Mouse (Mus musculus): ENCODE measurements around the gene Pde10a. TPM values are rescaled to one million over a fixed set of nuclear protein-coding genes. Genes with fewer than 3 reads are reported as not detected.
A peak's percentile ranks its signal among the peaks of the same experiment; 100 is the strongest.

Gene Pde10a
- total and polyA plus RNA-seq, 3 experiments = 1.4 to 2.2 (median 1.9) TPM

GRCm38 (mm10) chr17:9031241-9032141 lies 506.3 kb downstream of the Pde10a start:
- Histone ChIP-seq H3K4me3 (peak overlapping the region; percentile 37; the same call in 1 of the 2 replicates), H3K36me3 (ENCODE audit: control insufficient read depth, insufficient read depth, low read length) (no peaks in the 10 kb centered on the region), H3K27ac (peak overlapping the region; percentile 62), H3K27me3 (ENCODE audit: control insufficient read depth, insufficient read depth, low read length) (no peaks in the 10 kb centered on the region), H3K9ac (ENCODE audit: low read depth, low read length) (peak overlapping the region; percentile 14), H3K79me2 (replicated peaks; ENCODE audit: control insufficient read depth, insufficient read depth, low read length) (no peaks in the 10 kb centered on the region), H3K4me1 (ENCODE audit: control insufficient read depth, insufficient read depth, low read length) (no peaks in the 10 kb centered on the region; the same call in 1 of the 2 replicates)
- WGBS = 6% methylated on average over 24 of the region's 24 CpGs
- intact Hi-C loops (cut with DNase I) = loop anchor here (2.0 to 5.0 kb wide), 2 partner anchors 116 to 135 kb away; no protein-coding TSS in a partner anchor
- peak; percentile 71 to 77 for DNase-seq
- TF ChIP-seq POLR2A (IDR thresholded peaks at IDR 0.05; ENCODE audit: insufficient read depth, low read depth, low read length) = no peak
- TF ChIP-seq EP300 (IDR thresholded peaks at IDR 0.05; ENCODE audit: insufficient read depth, low read depth, low read length) = 0 out of 2 replicates have a peak, but pooled peaks have one; percentile 61
- TF ChIP-seq CTCF (IDR thresholded peaks at IDR 0.05) = peak; percentile 97

- TF ChIP-seq POLR2A (IDR thresholded peaks at IDR 0.05; ENCODE audit: insufficient read depth, low read depth, low read length) (0 out of 2 replicates have a peak, but pooled peaks have one; percentile 1), CTCF (IDR thresholded peaks at IDR 0.05) (no peak)
- intact Hi-C loops (cut with DNase I) = loop anchor here (5.0 kb wide), 1 partner anchor 115 kb away; no protein-coding TSS in a partner anchor
- Histone ChIP-seq H3K4me3 (0 out of 2 replicates have a peak overlapping the region, but pooled peaks have one; percentile 37), H3K9ac (ENCODE audit: low read depth, low read length) (no peak overlapping the region; the same call in 1 of the 2 replicates), H3K27ac (peak overlapping the region; percentile 62), H3K36me3 (ENCODE audit: control insufficient read depth, insufficient read depth, low read length) (no peaks in the 10 kb centered on the region), H3K27me3 (ENCODE audit: control insufficient read depth, insufficient read depth, low read length) (no peaks in the 10 kb centered on the region), H3K4me1 (ENCODE audit: control insufficient read depth, insufficient read depth, low read length) (no peaks in the 10 kb centered on the region; the same call in 1 of the 2 replicates), H3K79me2 (replicated peaks; ENCODE audit: control insufficient read depth, insufficient read depth, low read length) (no peaks in the 10 kb centered on the region)
- 42% methylated on average over 6 of the region's 6 CpGs for WGBS
- peak in 1 of 2 experiments; percentile 15 for DNase-seq
These were observed 507.3 kb downstream of the Pde10a start for GRCm38 (mm10) chr17:9032362-9033044.

GRCm38 (mm10) chr17:9033511-9033910 lies 508.3 kb downstream of the Pde10a start:
- no peak for DNase-seq
- H3K27ac ChIP-seq = no peak overlapping the region
- H3K36me3 ChIP-seq (ENCODE audit: control insufficient read depth, insufficient read depth, low read length) = no peaks in the 10 kb centered on the region
- no peaks in the 10 kb centered on the region; the same call in 1 of the 2 replicates for H3K4me1 ChIP-seq (ENCODE audit: control insufficient read depth, insufficient read depth, low read length)
- intact Hi-C loops (cut with DNase I) = loop anchor here (5.0 kb wide), 1 partner anchor 114 kb away; no protein-coding TSS in a partner anchor
- no peak overlapping the region for H3K4me3 ChIP-seq
- no peak for TF ChIP-seq EP300 (IDR thresholded peaks at IDR 0.05; ENCODE audit: insufficient read depth, low read depth, low read length)
- TF ChIP-seq CTCF (IDR thresholded peaks at IDR 0.05) = no peak
- TF ChIP-seq POLR2A (IDR thresholded peaks at IDR 0.05; ENCODE audit: insufficient read depth, low read depth, low read length) = no peak
- 72% methylated on average over 5 of the region's 5 CpGs for WGBS
- H3K9ac ChIP-seq (ENCODE audit: low read depth, low read length) = no peak overlapping the region
- no peaks in the 10 kb centered on the region for H3K79me2 ChIP-seq (replicated peaks; ENCODE audit: control insufficient read depth, insufficient read depth, low read length)
- H3K27me3 ChIP-seq (ENCODE audit: control insufficient read depth, insufficient read depth, low read length) = no peaks in the 10 kb centered on the region

DNA sequence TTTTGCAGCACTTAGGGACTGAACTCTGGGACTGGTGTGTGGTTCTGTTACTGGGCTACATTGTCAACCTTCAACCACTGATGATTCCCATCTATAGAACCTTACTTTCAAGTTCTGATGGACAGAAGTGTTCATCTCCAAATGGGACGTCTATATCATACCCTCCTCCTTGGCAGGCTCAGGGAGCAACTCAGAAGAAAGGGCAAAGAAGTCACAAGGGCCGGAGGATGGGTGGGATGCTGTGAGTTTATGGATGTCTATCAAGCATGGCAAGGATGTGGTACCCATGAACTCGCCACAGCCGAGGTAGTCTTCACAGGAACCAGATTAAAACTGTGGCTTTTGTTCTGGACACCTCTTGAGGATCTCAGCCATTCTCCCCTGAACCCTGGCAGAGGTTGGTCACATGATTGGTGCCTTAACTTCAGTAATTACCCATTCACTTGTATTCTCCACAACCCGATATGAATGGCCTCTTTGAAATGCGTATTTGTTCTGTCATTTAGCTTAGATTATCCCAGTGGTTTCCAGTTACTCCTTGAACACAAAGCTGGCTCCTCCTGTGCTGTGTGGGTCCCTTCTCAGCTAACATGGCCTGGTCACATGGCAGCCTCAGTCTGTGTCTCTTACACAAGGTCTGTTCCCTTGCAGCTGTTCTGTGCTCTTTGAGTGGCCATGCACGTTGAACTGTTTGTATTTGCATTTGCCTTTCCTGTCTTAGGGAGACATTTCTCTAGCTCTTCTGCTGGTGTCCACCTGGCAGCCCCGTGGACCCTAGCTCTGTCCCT lies 510.6 kb downstream of the Pde10a start:
- H3K4me3 ChIP-seq = no peak overlapping the region
- 70% methylated on average over 8 of the region's 8 CpGs for WGBS
- H3K4me1 ChIP-seq (ENCODE audit: control insufficient read depth, insufficient read depth, low read length) = no peaks in the 10 kb centered on the region; the same call in 1 of the 2 replicates
- TF ChIP-seq CTCF (IDR thresholded peaks at IDR 0.05) (no peak), EP300 (IDR thresholded peaks at IDR 0.05; ENCODE audit: insufficient read depth, low read depth, low read length) (no peak), POLR2A (IDR thresholded peaks at IDR 0.05; ENCODE audit: insufficient read depth, low read depth, low read length) (no peak)
- no peak overlapping the region for H3K9ac ChIP-seq (ENCODE audit: low read depth, low read length)
- DNase-seq = no peak
- H3K36me3 ChIP-seq (ENCODE audit: control insufficient read depth, insufficient read depth, low read length) = no peaks in the 10 kb centered on the region
- H3K27ac ChIP-seq = no peak overlapping the region
- intact Hi-C loops (cut with DNase I) = no loop called here
- H3K79me2 ChIP-seq (replicated peaks; ENCODE audit: control insufficient read depth, insufficient read depth, low read length) = no peaks in the 10 kb centered on the region
- no peaks in the 10 kb centered on the region for H3K27me3 ChIP-seq (ENCODE audit: control insufficient read depth, insufficient read depth, low read length)

Other genes with a start within 250 kb of the Pde10a start
- gene Mpc1, start 242.5 kb upstream of the Pde10a start, total RNA-seq (2021) = 100 to 1,000 TPM; 699 to 921 TPM
- gene Mpc1, start 242.5 kb upstream of the Pde10a start, polyA plus RNA-seq (2012; rRNA removed) = 643 and 921 TPM in 2 replicates
- 10 to 100 TPM; 13.3 to 17.6 TPM for gene Sft2d1, start 214.3 kb upstream of the Pde10a start, total RNA-seq (2021)
- 32.2 and 34.2 TPM in 2 replicates for gene Sft2d1, start 214.3 kb upstream of the Pde10a start, polyA plus RNA-seq (2012; rRNA removed)
- gene Prr18, start 187.9 kb upstream of the Pde10a start, total RNA-seq (2021) = under 1 TPM; 0.07 to 0.13 TPM
- gene Prr18, start 187.9 kb upstream of the Pde10a start, polyA plus RNA-seq (2012; rRNA removed) = 0.18 and 0.23 TPM in 2 replicates
- under 1 TPM; 0.36 to 0.47 TPM for gene T2, start 169.4 kb upstream of the Pde10a start, total RNA-seq (2021)
- gene T2, start 169.4 kb upstream of the Pde10a start, polyA plus RNA-seq (2012; rRNA removed) = 1.1 and 1.4 TPM in 2 replicates
- not detected for gene T, start 90.9 kb upstream of the Pde10a start, total RNA-seq (2021)
- gene T, start 90.9 kb upstream of the Pde10a start, polyA plus RNA-seq (2012; rRNA removed) = not detected in 2 replicates
- gene Gm17087, start 41.6 kb downstream of the Pde10a start, total RNA-seq (2021) = not detected
- not detected in 2 replicates for gene Gm17087, start 41.6 kb downstream of the Pde10a start, polyA plus RNA-seq (2012; rRNA removed)